Mouse (Mus musculus): Measurements from ENCODE around the gene Myo18b. TPM values are rescaled to one million over a fixed set of nuclear protein-coding genes. Genes with fewer than 3 reads are reported as not detected.

Gene Myo18b
- polyA plus RNA-seq, 1 experiment: 2.0 TPM

Other genes with a start within 250 kb of the Myo18b start
- gene Grk3, start 119.4 kb upstream of the Myo18b start, polyA plus RNA-seq (2012; rRNA removed): 8.5 and 11.2 TPM in 2 replicates
- gene Crybb2, start 173.8 kb upstream of the Myo18b start, polyA plus RNA-seq (2012; rRNA removed): not detected in 2 replicates
- gene Crybb3, start 185.2 kb upstream of the Myo18b start, polyA plus RNA-seq (2012; rRNA removed): 2.1 and 3.5 TPM in 2 replicates

All from gonadal fat pad, adult 2 months (tissue).